Mouse (Mus musculus) layer of hippocampus, adult 9-11 months (tissue): Measurements from ENCODE around the gene Pfkfb2.
A peak's percentile ranks its signal among the peaks of the same experiment; 100 is the strongest.

Experiments used
- DNase-seq: peaks from one replicate; pipeline ENCODE4 v3.0.0; 2022

Pfkfb2 gene

DNA sequence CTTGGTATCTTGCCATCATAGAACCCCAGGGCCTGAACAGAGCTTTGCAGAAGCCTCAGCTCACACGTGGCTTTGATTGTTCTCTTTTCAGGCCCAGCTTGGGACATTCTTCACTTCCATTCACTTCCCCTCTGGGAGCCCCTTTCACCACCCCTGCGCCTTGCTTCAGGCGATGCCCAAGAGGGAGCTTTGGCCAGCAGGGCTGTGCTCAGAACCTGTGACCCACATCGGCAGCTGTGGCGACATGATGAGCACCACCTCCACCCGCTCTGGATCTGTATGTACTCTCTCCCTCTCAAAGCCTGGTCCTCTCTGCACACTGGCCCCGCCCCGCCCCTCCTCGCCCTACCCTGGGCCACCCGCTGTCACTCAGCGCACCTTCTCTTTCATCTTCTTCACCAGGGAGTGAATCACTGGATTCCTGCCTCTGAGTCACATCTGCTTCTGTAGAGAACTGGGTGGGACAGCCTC, 8.4 kb upstream of the Pfkfb2 start:
- DNase-seq = no peak

DNA sequence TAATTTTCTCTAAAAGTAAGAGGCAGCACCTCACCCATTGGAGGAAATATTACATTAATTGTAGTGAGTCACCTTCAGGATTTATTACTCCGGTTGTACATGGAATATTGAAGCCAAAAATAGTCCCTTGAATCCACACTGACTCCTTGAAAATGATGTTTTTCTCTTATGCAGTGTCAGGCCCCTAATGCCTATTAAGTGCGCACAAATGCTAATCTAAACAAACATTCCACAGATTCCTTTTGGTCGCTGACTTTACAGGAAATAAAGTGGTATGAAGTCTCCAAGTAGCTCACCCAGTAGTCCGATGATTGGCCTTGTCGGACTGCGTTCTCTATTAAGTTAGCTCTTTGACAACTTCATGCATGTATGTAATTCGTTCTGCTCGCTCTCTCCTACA, 5.8 kb upstream of the Pfkfb2 start:
- no peak for DNase-seq

- no peak for DNase-seq
Measured at GRCm38 (mm10) chr1:130734452-130734851, 5.4 kb upstream of the Pfkfb2 start.

- no peak for DNase-seq
Measured at GRCm38 (mm10) chr1:130733671-130734070, 4.6 kb upstream of the Pfkfb2 start.

DNA sequence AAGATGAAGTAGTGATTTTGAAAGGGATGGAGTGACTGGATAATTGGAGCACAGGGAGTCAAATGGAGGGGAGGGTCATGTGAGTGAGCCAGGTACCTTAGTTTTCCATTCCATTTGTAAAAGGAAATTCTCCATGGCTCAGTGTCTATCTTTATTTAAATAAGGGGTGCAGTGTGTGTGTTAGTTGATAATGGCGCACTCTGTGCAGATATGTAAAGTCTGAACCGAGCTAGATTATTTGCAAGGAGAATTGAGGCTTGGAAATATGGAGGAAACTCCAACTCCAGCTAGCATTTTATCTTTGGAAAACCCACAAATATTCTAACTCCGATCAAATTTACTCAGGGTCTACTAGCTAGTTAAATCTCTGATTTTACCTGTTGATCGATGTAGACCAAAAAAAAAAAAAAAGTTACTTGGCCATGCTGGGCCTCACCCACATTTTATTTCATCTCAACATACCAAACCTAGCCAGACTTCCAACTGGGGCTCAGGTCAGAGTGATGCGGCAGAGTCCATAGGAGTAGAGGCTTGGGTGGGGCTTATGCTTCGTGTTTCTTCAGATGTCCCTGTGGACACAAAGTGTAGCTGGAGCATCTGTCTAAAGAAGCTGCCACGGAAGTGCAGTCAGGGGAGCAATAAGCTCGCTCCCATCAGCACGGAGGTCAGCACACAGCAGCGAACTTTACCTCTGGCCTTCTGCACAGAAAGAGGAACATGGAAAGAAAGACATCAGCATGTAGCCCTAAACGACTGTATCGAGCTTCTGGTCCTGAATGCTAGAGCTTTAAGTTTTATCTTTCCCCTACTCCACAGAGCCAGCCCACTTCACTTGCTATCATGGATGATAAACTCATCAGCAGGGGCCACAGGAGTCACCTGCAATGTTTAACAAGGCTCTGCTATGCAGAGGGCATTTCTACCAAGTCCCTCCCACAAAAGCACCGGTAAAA, 3.9 kb upstream of the Pfkfb2 start:
- DNase-seq = no peak

- no peak for DNase-seq
Measured at GRCm38 (mm10) chr1:130731741-130732337, 2.8 kb upstream of the Pfkfb2 start, which contains the start of gene AA986860. Gene AA986860 (plus strand): TSS chr1:130731976.

- peak; percentile 38 for DNase-seq
Measured at GRCm38 (mm10) chr1:130728708-130729107, 345 bp downstream of the Pfkfb2 start.

GRCm38 (mm10) chr1:130728070-130728469, 983 bp downstream of the Pfkfb2 start:
- no peak for DNase-seq

DNA sequence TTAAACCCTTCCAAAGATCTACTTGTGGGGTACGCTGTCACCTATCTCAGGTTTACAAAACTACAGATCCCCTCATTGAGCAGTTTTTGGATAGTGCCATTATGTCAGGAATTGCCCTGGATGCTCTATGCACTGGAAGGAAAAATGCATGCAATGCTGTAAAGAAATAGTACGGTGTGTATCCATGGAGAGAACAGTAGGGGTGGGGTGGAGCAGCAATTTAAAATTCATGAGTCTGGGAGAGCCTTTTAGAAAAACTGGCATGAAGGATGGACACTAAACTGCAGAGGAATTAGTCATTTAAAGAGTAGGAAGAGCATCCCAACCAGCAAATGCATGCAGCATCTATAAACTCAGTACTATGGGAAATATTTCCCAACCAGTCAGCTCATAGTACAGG, 2.7 kb downstream of the Pfkfb2 start:
- DNase-seq = no peak

GRCm38 (mm10) chr1:130724206-130724605, 4.8 kb downstream of the Pfkfb2 start:
- no peak for DNase-seq

DNA sequence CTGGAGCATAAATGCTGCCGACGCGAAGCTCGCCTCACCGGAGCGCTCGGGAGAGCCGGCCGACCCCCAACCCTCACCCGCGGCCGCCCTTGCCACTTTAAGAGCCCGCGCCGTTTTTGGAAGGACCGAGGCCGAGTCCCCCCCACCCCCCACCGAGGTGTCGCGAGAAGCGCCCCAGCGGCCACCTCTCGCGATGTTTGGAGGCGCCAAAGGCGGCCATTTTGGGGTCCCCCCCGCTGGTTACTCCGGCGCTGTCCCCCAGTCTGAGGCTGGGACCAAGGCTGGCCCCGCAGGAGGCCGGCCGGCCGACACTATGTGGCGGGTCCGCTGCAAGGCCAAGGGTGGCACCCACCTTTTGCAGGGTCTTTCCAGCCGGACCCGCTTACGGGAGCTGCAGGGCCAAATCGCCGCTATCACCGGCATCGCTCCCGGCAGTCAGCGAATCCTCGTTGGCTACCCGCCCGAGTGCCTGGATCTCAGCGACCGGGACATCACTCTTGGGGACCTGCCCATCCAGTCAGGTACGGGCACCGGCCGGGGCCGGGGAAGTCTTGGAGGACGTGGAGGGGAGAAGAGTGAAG, 11.7 kb downstream of the Pfkfb2 start, which contains the start of gene Yod1:
TSS of gene Yod1 (plus strand) at position 37 of the 581 bp plus-strand sequence.
- DNase-seq = peak; percentile 84

DNA sequence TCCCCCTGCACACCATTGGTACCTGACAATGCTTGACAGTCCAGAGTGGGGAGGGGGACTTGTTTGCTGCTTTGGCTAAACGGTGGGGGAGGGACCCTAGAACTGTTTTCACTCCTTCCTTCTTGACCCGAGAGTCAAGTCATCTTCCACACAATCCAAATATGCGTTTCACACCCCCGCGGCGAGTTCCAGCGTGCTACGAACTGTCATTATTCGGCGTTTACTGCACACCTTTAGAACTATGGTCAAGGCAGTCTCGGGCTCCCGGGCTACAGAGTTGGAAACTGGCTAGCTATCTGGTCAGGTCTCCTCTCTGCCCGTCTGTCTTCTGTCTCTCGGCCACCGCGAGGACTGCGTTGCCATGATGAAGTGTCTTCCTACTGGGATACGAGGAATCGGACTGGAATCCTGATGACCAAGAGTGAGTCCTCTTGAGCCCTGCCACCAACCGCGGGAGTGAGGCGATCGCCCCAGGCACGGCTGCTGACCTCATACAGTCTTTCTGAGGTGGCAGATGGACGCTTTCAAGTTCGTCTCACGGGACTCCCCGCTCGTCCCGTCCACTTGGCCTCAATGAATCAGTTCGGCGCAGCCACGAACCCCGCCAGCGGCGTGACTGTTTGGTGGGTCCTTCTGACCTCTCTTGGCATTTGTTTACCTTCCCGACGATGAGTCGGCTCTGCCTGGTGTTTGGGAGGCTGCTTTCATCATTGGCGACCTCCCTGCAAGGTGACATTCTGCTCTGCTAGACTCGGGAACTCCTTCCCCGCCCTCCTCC, 12.4 kb downstream of the Pfkfb2 start:
- DNase-seq = peak; percentile 42

DNA sequence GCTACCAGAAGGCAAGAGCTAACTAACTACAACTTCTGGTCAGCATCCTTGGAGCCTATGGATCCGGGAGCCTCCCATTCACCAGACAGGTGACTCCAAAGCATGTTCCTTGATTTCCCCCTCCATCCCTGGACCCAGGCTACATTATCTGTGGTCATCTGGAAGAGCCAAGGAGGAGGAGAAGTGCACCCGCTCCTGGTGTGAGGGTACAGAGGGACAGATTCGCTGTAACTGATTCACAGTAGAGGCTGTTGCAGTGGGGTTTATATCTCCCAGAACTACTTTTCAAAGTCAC, 12.9 kb downstream of the Pfkfb2 start:
- no peak for DNase-seq

DNA sequence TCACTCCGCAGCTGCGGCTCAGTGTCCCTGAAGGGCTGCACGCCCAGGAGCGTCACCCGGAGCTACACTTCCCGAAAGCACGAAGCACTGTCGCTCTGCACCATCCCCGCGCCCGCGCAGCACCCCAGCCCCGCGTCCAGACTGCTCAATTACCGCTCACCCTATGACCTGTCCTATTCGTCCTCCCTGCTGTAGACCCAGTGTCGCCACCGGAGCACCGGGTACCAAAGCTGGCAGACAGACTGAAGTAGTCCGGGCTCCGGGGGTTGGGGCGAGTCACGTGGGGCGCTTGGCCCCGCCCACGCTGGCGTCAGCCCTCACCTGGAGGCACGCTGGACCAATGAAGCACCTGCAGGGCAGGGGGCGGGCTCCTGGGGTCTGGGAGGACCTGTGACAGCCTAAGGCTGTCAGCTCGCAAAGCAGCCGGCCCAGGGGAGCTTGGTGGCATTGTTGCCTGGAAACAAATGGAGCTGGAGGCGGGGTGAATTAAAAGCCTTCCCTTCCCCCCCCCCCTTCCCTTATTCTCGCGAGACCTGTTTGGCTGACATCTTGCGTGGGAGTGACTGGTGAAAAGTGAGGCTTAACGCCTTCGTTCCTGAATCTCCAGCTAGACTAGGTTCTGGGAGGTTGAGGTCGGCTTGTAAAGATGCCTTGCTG, 13.4 kb downstream of the Pfkfb2 start, which contains the start of gene Gm29427:
TSS of gene Gm29427 (minus strand) at position 239 of the 657 bp plus-strand sequence.
- peak; percentile 95 for DNase-seq

DNA sequence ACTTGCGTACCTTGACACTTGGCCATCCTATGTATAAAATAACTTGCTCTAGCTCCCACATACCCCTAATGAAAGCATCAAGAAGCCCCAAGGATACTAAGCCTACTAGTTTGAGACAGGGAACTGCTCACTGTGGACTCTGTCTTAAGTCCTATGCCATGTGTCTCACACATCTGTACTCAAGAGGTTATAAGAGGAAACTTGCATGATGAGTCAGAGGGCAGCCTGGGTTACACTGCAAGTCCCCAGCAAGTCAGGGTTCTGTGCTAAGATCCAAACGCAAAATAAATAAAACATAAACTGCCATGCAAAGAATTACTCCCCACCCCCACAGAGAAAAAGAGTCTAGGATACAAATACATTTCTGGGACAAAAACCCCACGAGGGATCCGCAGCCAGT, 15.0 kb downstream of the Pfkfb2 start:
- no peak for DNase-seq

GRCm38 (mm10) chr1:130710283-130711080, 18.6 kb downstream of the Pfkfb2 start:
- no peak for DNase-seq

- DNase-seq = no peak
Measured at GRCm38 (mm10) chr1:130703613-130704012, 25.4 kb downstream of the Pfkfb2 start.

- no peak for DNase-seq
Measured at GRCm38 (mm10) chr1:130701976-130702375, 27.1 kb downstream of the Pfkfb2 start.

DNA sequence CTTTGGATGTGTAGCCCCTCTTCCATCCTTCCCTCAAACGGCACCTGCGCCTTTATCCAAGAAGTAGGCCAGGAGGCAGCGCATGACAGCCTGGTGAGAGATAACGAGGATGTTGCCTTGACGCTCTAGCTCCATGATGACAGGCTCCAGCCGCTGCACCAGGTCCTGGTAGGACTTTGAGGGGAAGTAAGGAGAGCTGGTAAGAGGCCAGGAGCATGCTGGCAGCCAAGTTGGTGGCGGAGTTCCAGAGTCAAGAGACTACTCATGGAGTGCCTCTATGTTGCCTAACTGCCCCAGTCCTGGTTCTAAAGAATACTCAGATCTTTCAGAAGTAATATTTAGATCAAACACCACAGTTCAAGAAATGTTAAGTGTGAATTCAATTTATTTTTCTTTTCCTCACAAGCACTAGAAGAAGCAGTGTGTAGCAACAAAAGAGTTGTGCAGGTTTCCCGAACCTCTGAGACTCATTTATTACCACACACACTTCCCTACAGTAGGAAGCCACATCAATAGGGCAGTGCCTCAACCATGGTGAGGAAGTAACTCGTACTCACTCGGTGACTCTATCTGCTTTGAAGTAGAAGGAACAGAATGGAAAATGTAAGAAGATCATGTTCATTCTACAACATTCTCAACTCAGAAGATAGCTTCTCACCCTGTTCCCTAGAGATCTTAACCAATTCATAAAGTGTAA, 29.0 kb downstream of the Pfkfb2 start:
- peak; percentile 17 for DNase-seq

DNA sequence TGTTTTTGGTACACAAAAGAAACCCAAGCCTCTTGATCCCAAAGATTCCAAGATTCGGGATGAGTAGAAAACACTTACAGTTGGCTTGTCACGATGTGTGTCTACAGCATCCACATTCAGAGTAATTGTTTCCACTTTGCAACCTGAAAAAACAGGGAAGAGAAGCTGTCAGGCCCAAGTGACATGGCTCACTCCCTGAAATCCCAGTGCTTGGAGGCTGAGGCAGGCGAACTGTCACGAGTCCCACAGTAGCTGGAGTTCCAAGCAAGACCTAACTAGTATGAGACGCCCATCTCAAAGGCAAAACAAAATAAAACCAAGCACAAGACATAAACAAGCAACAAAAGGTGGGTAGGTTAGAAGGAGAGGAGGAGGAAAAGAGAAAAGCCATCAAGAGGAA, 30.5 kb downstream of the Pfkfb2 start:
- no peak for DNase-seq

DNA sequence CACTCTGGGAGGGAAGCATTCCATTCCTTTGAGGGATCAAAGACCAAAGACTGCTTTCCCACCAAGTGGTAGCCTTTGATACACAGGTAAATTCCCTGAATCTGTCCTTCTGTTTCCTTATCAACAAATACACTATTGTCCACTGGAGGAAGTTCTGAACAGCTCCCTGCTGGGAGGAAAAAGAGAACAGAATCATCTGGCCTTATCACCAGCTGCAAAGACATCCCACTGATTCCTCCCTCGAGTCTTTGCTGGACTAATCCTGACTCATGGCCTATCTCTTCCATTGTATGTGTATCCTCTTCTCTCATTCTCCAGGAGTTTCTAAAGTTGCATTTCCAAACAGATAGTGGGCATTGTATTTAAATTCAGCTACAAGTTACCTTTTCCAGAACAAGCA, 45.1 kb downstream of the Pfkfb2 start:
- no peak for DNase-seq
